Mouse (Mus musculus) megakaryocyte, embryonic 14.5 days (primary cell): ENCODE data around the gene Gm13277.
"Not testable (repeated sequence)": the region's sequence is repeated elsewhere in the genome, so short reads cannot be mapped to it uniquely, and the experiment has no call there.

ENCODE experiments used
- FLI1 ChIP-seq: IDR thresholded peaks from 2 replicates; pipeline ENCODE4 v1.6.1; 2012; ENCODE audit warnings: low read length, inconsistent platforms, mixed read lengths
- GATA1 ChIP-seq: IDR thresholded peaks from 3 replicates; pipeline ENCODE4 v1.6.1; 2012; ENCODE audit warnings: mixed read lengths, low read length, inconsistent platforms, borderline replicate concordance

DNA sequence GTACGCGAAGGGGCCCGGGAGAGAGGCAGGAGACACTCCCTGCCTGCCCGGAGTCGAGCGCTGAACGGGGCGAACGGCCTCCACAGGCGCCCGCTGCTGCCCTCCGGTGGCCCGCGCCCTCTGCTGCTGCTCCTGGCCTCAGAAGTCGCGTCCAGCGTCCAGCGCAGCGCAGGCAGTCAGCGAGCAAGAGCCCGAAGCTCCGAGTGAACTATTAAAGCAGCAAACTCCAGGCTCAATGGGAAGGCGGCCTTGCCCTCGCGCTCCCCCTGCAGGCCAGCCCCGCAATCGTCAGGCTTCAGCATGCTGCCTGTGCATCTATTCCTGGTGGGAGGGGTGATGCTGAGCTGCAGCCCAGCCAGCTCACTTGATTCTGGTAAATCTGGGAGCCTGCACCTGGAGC is 3.0 kb upstream of the Gm13277 start, which contains the start of gene Gm13276:
- TF ChIP-seq GATA1, FLI1: not testable (repeated sequence)
